Mouse (Mus musculus) myocyte (in vitro differentiated cells): ENCODE data around the gene Gm16181.

ENCODE experiments used
- CEBPB ChIP-seq: IDR thresholded peaks from 2 replicates; pipeline ENCODE4 v1.6.1; 2011; ENCODE audit warnings: mild to moderate bottlenecking, moderate library complexity; ENCODE audit not compliant: poor library complexity, insufficient read depth, severe bottlenecking
- E2F4 ChIP-seq: IDR thresholded peaks from one replicate; pipeline ENCODE4 v1.6.1; 2011; ENCODE audit warnings: mild to moderate bottlenecking, control low read depth, moderate library complexity; ENCODE audit not compliant: insufficient read depth
- MAX ChIP-seq: IDR thresholded peaks from one replicate; pipeline ENCODE4 v1.6.1; 2011; ENCODE audit warnings: low read depth, mild to moderate bottlenecking, control low read depth
- MYOD1 ChIP-seq, 3 experiments: IDR thresholded peaks; one replicate each; pipeline ENCODE4 v1.6.1; 2011; ENCODE audit warnings: control low read depth in 2 of 3, low read depth in 2 of 3, mild to moderate bottlenecking in 2 of 3, moderate library complexity in 1 of 3; ENCODE audit not compliant: insufficient read length in 2 of 3, control insufficient read depth in 1 of 3
- POLR2A ChIP-seq: IDR thresholded peaks from one replicate; pipeline ENCODE4 v1.6.1; 2011; ENCODE audit warnings: low read depth, mild to moderate bottlenecking, control low read depth, moderate library complexity; ENCODE audit not compliant: insufficient read length
- POLR2AphosphoS2 ChIP-seq: IDR thresholded peaks from one replicate; pipeline ENCODE4 v1.6.1; 2011; ENCODE audit warnings: low read depth, control low read depth; ENCODE audit not compliant: insufficient read length
- REST ChIP-seq: IDR thresholded peaks from one replicate; pipeline ENCODE4 v1.6.1; 2011; ENCODE audit warnings: mild to moderate bottlenecking, control low read depth, moderate library complexity; ENCODE audit not compliant: insufficient read depth, insufficient read length
- TCF12 ChIP-seq: IDR thresholded peaks from one replicate; pipeline ENCODE4 v1.6.1; 2011; ENCODE audit warnings: mild to moderate bottlenecking, control low read depth; ENCODE audit not compliant: poor library complexity, insufficient read depth, severe bottlenecking
- USF1 ChIP-seq: IDR thresholded peaks from one replicate; pipeline ENCODE4 v1.6.1; 2011; ENCODE audit warnings: low read depth, mild to moderate bottlenecking, control low read depth, moderate library complexity

DNA sequence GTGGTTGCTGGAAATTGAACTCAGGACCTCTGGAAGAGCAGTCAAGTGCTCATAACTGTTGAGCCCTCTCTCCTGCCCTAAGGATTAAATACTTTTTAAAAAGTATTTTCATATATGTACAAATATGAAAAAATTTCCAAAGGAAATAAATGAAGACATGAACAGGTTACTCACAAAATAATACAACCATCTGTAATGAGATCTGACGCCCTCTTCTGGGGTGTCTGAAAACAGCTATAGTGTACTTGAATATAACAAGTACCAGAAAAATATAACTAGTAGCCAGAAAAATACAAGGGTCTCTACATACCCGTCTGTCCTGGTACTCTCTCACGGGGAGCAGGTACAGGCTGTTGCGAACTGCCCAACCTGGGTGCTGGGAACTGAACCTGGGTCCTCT, 4.0 kb downstream of the Gm16181 start:
- TF ChIP-seq POLR2A (no peak), E2F4 (no peak), USF1 (no peak), MYOD1 (IDR thresholded peaks at IDR 0.05; ENCODE audit: control insufficient read depth in 1 of 3, insufficient read length in 2 of 3, low read depth in 2 of 3) (no peak), TCF12 (no peak), MAX (no peak), CEBPB (no peak), REST (no peak), POLR2AphosphoS2 (no peak)
